Mouse (Mus musculus) stomach, postnatal 0 days (tissue): ENCODE results near the gene Phf19. TPM values are rescaled to one million over a fixed set of nuclear protein-coding genes. Genes with fewer than 3 reads are reported as not detected.

Experiments used
- ATAC-seq: fragments of 200-750 bp; cut with Nextera tagmentation; 2 replicates; pipeline ENCODE4 v1.8.0; 2017; ENCODE audit not compliant: low FRiP score, low TSS enrichment
- DNase-seq: peaks from one replicate; pipeline ENCODE4 v3.0.0-alpha.2; 2016; ENCODE audit warnings: low spot score
- H3K27ac ChIP-seq: fragments of 300-500 bp; sonication (generic); replicated peaks from 2 replicates; pipeline ENCODE4 v1.5.1; 2014; ENCODE audit warnings: mild to moderate bottlenecking, control low read depth
- H3K27me3 ChIP-seq: fragments of 300-500 bp; sonication (generic); 2 replicates; pipeline ENCODE4 v1.6.1; 2014; ENCODE audit warnings: low read length; ENCODE audit not compliant: control insufficient read depth, insufficient read depth
- H3K36me3 ChIP-seq: fragments of 300-500 bp; sonication (generic); 2 replicates; pipeline ENCODE4 v1.6.1; 2014; ENCODE audit warnings: low read length, mixed read lengths; ENCODE audit not compliant: control insufficient read depth, insufficient read depth
- H3K4me1 ChIP-seq: fragments of 300-500 bp; sonication (generic); replicated peaks from 2 replicates; pipeline ENCODE4 v1.6.1; 2014; ENCODE audit warnings: antibody characterized with exemption; ENCODE audit not compliant: control insufficient read depth, insufficient read depth
- H3K4me2 ChIP-seq: fragments of 300-500 bp; sonication (generic); replicated peaks from 2 replicates; pipeline ENCODE4 v1.6.1; 2014; ENCODE audit warnings: low read depth, mild to moderate bottlenecking, control low read depth, moderate library complexity
- H3K4me3 ChIP-seq: fragments of 300-500 bp; sonication (generic); 2 replicates; pipeline ENCODE4 v1.5.1; 2014; ENCODE audit warnings: low read depth, low read length, control low read depth
- H3K9ac ChIP-seq: fragments of 300-500 bp; sonication (generic); 2 replicates; pipeline ENCODE4 v1.6.1; 2014; ENCODE audit warnings: mild to moderate bottlenecking, low read length, control low read depth, mixed read lengths
- H3K9me3 ChIP-seq: fragments of 300-500 bp; sonication (generic); 2 replicates; pipeline ENCODE4 v1.6.1; 2016; ENCODE audit warnings: low read length; ENCODE audit not compliant: control insufficient read depth
- CTCF ChIP-seq: IDR thresholded peaks from 2 replicates; pipeline ENCODE4 v1.5.1; 2016; ENCODE audit warnings: antibody characterized with exemption, low read depth, mild to moderate bottlenecking, moderate library complexity
- EP300 ChIP-seq: optimal IDR thresholded peaks from 2 replicates; pipeline ENCODE3; 2016; ENCODE audit warnings: antibody characterized with exemption
- WGBS: fragments of 180-500 bp; shearing (Covaris S2); extraction: QIAGEN DNeasy Blood & Tissue Kit; methylation state at CpG from one replicate; pipeline ENCODE4 v1.1.7; 2014; 5-methylcytosine and 5-hydroxymethylcytosine counted together
- polyA plus RNA-seq: library from polyadenylated mRNA; unstranded; fragments of >200 nt; fragmentation: Nextera tagmentation; extraction: Ambion mirVana; gene quantifications from 2 replicates; pipeline ENCODE4 v1.2.1, GENCODE M21; 2015

Phf19 gene
- polyA plus RNA-seq, 1 experiment from 2014 or later = 3.5 TPM

DNA sequence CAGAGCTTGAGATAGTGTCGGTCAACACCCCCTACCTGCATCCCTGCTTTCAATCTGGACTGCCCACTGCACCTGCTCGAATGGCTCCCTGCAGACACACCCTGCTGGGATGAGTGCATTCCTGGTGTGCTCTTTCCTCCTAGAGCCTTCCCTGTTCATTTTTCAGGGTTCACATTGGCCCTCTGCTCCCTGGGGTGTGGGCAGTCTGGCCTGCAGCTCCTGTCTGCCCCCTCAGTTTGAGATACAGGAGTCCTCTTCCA lies 927 bp upstream of the Phf19 start:
- peak overlapping the region; percentile 99 for H3K4me2 ChIP-seq
- no peak overlapping the region for H3K4me3 ChIP-seq
- ATAC-seq (no peak; the same call in 1 of the 2 replicates), DNase-seq (no peak)
- no peaks in the 10 kb centered on the region for H3K9me3 ChIP-seq
- H3K9ac ChIP-seq = no peak overlapping the region
- no peaks in the 10 kb centered on the region for H3K27me3 ChIP-seq
- 0 out of 2 replicates have a peak, but pooled peaks cover 2% of the 10 kb centered on the region for H3K4me1 ChIP-seq
- 22% methylated on average over 2 of the region's 2 CpGs for WGBS
- H3K27ac ChIP-seq = no peak overlapping the region
- no peak for TF ChIP-seq CTCF
- TF ChIP-seq EP300 = no peak
- H3K36me3 ChIP-seq = no peaks in the 10 kb centered on the region

DNA sequence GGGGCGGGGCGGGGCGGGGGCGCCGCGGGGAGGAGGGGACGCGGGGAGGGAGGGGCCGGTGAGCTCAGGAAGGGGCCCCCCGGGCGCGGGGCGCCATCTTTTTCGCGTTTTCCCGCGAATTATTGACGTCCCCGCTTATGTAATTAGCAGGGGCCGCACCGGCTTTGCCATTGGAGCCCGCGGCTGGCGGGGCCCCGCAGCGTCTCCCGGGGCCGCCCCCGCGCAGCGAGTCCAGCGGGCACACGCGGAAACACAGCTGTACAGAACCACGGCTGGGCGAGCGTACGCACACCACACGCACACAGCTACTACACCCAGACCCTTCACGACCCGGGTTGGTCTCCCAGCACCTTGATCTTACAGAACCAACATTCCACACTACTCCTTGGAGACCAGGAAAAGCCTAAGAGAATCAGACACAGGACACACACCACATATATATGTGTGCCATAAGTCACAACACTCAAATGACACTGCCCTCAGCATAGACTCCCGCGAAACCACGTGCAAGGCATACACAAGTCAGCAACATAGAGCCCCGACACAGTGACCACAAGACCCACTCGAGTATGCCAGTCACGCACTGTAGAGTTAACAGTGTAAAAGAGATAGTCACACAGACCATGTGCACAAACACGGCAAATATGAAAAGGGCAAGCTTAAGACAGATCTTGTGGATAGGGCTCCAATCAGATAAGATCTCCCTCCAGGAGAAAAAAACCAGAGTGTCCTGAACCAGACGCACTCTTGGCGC lies 420 bp upstream of the Phf19 start:
- H3K9me3 ChIP-seq = no peaks in the 10 kb centered on the region
- no peaks in the 10 kb centered on the region for H3K27me3 ChIP-seq
- peak overlapping the region; percentile 67 for H3K9ac ChIP-seq
- H3K4me2 ChIP-seq = peak overlapping the region; percentile 99
- DNase-seq (peak; percentile 54), ATAC-seq (peak; percentile 60)
- H3K4me3 ChIP-seq = peak overlapping the region; percentile 68
- H3K4me1 ChIP-seq = 0 out of 2 replicates have a peak, but pooled peaks cover 2% of the 10 kb centered on the region
- H3K36me3 ChIP-seq = no peaks in the 10 kb centered on the region
- 3% methylated on average over 28 of the region's 50 CpGs for WGBS
- no peak overlapping the region for H3K27ac ChIP-seq
- no peak for TF ChIP-seq EP300
- TF ChIP-seq CTCF = no peak

GRCm38 (mm10) chr2:34912613-34913012 lies 1.2 kb downstream of the Phf19 start:
- ATAC-seq (no peak), DNase-seq (no peak)
- Histone ChIP-seq H3K27me3 (no peaks in the 10 kb centered on the region), H3K27ac (no peak overlapping the region), H3K4me3 (peak overlapping the region; percentile 68), H3K4me1 (0 out of 2 replicates have a peak, but pooled peaks cover 2% of the 10 kb centered on the region), H3K9me3 (no peaks in the 10 kb centered on the region), H3K9ac (peak overlapping the region; percentile 67; the same call in 1 of the 2 replicates), H3K4me2 (peak overlapping the region; percentile 99), H3K36me3 (no peaks in the 10 kb centered on the region)
- TF ChIP-seq EP300 = no peak
- TF ChIP-seq CTCF = no peak
- WGBS = 50% methylated on average over 7 of the region's 7 CpGs

DNA sequence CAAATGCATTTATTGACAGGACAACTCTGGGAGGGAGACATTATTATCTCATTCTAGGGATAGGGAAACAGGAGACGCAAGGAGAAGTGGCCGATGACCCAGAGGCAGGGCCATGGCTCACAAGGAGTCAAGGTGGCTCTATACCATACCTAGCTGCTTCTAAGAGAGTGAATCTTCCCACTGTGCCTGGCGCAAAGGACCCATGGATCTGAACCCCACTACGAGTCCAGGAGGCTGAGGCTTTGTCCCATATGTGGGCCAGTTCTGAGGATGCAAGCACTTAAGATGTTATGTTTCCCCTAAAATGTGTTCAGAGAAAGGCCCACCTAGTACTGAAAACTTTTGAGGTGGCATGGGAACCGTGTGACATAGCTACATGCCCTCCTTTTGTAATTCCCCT lies 2.0 kb downstream of the Phf19 start:
- H3K9me3 ChIP-seq = no peaks in the 10 kb centered on the region
- no peak overlapping the region for H3K4me2 ChIP-seq
- 0 out of 2 replicates have a peak, but pooled peaks cover 2% of the 10 kb centered on the region for H3K4me1 ChIP-seq
- no peak overlapping the region for H3K4me3 ChIP-seq
- no peak for ATAC-seq
- no peak for DNase-seq
- H3K27me3 ChIP-seq = no peaks in the 10 kb centered on the region
- TF ChIP-seq EP300 (no peak), CTCF (no peak)
- no peak overlapping the region for H3K27ac ChIP-seq
- 91% methylated on average over 5 of the region's 5 CpGs for WGBS
- H3K36me3 ChIP-seq = no peaks in the 10 kb centered on the region
- no peak overlapping the region for H3K9ac ChIP-seq

DNA sequence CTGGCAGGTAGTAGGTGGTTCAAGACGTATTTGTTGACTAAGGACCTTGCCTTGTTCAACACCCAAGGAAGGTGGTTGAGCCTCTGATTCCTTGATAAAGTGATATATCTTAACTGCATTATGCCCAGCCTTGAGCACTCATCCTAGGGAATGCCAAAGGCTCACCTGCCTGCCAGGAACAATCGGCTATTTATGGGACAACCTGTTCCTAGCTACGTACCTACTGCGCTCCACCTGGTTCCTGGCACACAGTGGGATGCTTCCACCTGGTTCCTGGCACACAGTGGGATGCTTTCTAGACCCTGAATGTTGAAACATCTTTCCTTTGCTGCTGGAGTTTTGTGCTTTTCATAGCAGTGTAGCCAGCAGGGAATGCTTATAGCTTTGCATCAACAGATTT lies 4.1 kb downstream of the Phf19 start:
- Histone ChIP-seq H3K4me1 (0 out of 2 replicates have a peak, but pooled peaks cover 2% of the 10 kb centered on the region), H3K27ac (no peak overlapping the region), H3K4me3 (no peak overlapping the region), H3K27me3 (no peaks in the 10 kb centered on the region), H3K9me3 (no peaks in the 10 kb centered on the region), H3K4me2 (no peak overlapping the region), H3K9ac (no peak overlapping the region), H3K36me3 (no peaks in the 10 kb centered on the region)
- DNase-seq (no peak), ATAC-seq (no peak)
- WGBS = 93% methylated on average over 4 of the region's 4 CpGs
- no peak for TF ChIP-seq EP300
- no peak for TF ChIP-seq CTCF

DNA sequence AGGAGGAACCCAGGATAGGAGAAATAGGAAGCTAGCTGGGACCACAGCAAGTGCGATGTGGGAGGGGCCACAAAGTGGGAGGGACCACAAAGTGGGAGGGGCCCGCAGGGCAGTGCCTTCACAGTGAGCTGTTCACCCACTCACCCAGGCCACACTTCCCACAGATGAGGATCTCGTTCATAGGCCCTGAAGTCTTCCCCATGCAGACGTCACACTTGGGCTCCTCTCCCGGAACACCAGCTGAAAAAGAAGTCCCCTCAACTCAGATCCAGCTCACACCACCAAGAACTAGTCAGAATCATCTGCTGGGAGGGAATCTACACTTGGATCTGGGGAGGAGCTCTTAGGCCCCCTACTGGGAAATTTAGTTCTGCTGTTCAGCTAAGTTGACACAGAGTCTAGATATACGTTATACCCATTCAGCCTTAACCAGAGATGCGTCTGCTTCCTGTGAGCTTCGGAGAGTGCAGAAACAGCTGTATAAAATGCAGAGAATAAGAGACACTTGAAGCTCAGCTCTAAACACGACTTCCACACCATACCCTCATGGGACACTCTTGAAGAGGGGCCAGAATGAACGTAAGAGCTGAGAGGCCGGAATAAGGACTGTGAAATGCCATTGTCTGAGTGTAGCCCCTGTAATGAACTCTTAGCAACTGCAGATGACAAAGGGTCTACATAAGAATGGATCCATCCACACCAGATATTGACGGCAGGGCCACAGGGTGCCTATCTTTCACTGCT lies 6.8 kb downstream of the Phf19 start:
- H3K9me3 ChIP-seq = no peaks in the 10 kb centered on the region
- no peaks in the 10 kb centered on the region for H3K27me3 ChIP-seq
- no peak overlapping the region for H3K9ac ChIP-seq
- H3K36me3 ChIP-seq = no peaks in the 10 kb centered on the region
- no peak overlapping the region for H3K4me3 ChIP-seq
- no peak for ATAC-seq
- H3K4me2 ChIP-seq = no peak overlapping the region
- DNase-seq = peak; percentile 53
- 54% methylated on average over 12 of the region's 12 CpGs for WGBS
- no peaks in the 10 kb centered on the region; the same call in none of the 2 replicates for H3K4me1 ChIP-seq
- TF ChIP-seq EP300 (no peak), CTCF (peak; percentile 48)
- H3K27ac ChIP-seq = no peak overlapping the region
